Mouse (Mus musculus) megakaryocyte, embryonic 14.5 days (primary cell): ENCODE data around the gene Ifitm2.

ENCODE experiments used
- FLI1 ChIP-seq: IDR thresholded peaks from 2 replicates; pipeline ENCODE4 v1.6.1; 2012; ENCODE audit warnings: low read length, inconsistent platforms, mixed read lengths
- GATA1 ChIP-seq: IDR thresholded peaks from 3 replicates; pipeline ENCODE4 v1.6.1; 2012; ENCODE audit warnings: mixed read lengths, low read length, inconsistent platforms, borderline replicate concordance

GRCm38 (mm10) chr7:140962733-140963132 lies 6.9 kb upstream of the Ifitm2 start:
- TF ChIP-seq GATA1: no peak
- TF ChIP-seq FLI1: no peak
